Mouse (Mus musculus): ENCODE results near the gene Lmtk3. TPM values are rescaled to one million over a fixed set of nuclear protein-coding genes. Genes with fewer than 3 reads are reported as not detected.

Lmtk3 gene
- polyA plus RNA-seq, 1 experiment from 2014 or later = 10.2 TPM

DNA sequence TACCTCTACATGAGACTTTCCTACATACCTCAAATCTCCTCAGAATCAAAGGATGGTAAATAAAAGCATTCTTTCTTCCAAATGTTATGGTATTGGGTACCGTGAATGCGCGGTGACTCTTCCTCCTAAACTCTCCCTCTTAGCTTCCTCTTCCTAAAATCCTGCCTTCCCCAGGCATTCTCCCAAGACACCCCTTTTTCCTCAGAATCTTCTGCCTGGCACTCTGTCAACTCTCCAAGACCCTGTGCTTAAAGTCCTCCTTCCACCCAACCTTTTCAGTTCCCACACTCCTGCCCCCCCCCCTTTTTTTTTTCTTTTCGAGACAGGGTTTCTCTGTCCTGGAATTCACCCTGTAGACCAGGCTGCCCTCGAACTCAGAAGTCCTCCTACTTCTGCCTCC is 31.3 kb downstream of the Lmtk3 start:
- ATAC-seq (ENCODE audit: low FRiP score) = no peak
- peak overlapping the region; percentile 22; the same call in 1 of the 2 replicates for H3K9ac ChIP-seq

DNA sequence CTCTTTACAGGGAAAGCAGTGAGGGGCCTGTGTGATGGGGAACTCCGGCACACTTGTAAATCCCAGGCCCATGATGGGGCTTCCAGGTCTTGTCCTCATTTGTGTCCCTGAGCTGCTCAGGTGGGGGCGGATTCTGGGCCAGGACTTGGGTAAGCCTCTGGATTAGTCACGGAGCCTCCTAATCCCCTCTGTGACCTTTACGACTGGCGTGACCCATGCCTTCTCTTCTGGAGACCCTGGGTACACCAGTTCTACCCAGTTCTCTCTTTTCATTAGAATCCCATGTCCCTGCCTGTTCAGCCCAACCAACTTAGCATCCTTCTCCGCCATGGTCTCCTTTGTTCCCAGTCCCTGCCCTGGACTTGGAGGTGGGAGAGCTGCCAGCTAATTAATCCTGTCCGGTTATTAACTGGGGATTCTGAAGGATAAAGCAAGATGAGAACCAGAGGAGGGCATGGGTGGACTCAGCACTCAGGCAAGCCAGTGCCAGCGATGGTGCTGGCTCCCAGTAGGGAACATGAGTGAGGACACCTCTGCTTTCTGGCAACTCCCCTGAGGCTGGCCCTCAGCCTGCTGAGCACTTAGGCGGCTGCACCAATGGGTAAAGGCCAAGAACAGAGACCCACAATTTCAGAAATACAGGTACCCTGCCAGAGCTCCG is 31.9 kb downstream of the Lmtk3 start:
- Histone ChIP-seq H3K27me3 (peaks cover 16% of the 10 kb centered on the region), H3K4me3 (replicated peaks) (peak overlapping the region; percentile 95), H3K4me2 (peak overlapping the region; percentile 54), H3K27ac (peak overlapping the region; percentile 70), H3K9me3 (no peaks in the 10 kb centered on the region), H3K36me3 (replicated peaks) (peaks cover 24% of the 10 kb centered on the region), H3K4me1 (peaks cover 30% of the 10 kb centered on the region), H3K9ac (peak overlapping the region; percentile 22; the same call in 1 of the 2 replicates)
- no peak for ATAC-seq (ENCODE audit: low FRiP score)
- WGBS = 20% methylated on average over 10 of the region's 10 CpGs

More for the DNA sequence above, 31.3 kb downstream of the Lmtk3 start:
- H3K36me3 ChIP-seq (replicated peaks) = peaks cover 30% of the 10 kb centered on the region
- WGBS = 2% methylated on average over 5 of the region's 5 CpGs
- peak overlapping the region; percentile 54 for H3K4me2 ChIP-seq
- peaks cover 12% of the 10 kb centered on the region for H3K27me3 ChIP-seq
- peak overlapping the region; percentile 95 for H3K4me3 ChIP-seq (replicated peaks)
- H3K4me1 ChIP-seq = peaks cover 30% of the 10 kb centered on the region
- H3K27ac ChIP-seq = peak overlapping the region; percentile 70
- no peaks in the 10 kb centered on the region for H3K9me3 ChIP-seq

DNA sequence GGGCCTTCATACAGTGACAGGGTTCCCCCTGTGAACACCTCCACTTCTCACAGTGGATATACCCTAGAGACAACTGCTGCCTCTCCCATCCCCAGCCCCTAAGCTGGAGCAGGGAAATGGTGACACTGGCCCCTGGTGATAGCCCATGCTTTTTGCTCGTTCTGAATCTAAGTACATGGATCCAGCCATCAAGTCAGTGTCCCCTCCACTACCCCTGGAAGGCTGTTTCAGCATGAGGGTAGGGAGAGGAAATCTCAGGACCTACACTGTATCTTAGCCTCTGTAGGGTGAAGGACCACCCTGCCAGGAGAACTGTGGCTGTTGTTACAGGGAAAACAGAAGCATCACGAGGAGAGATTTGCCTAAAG is 32.4 kb downstream of the Lmtk3 start:
- no peaks in the 10 kb centered on the region for H3K9me3 ChIP-seq
- H3K4me3 ChIP-seq (replicated peaks) = no peak overlapping the region
- H3K27ac ChIP-seq = peak overlapping the region; percentile 70
- H3K4me2 ChIP-seq = no peak overlapping the region
- H3K4me1 ChIP-seq = peaks cover 30% of the 10 kb centered on the region
- no peak for ATAC-seq (ENCODE audit: low FRiP score)
- peaks cover 16% of the 10 kb centered on the region for H3K27me3 ChIP-seq
- H3K9ac ChIP-seq = 0 out of 2 replicates have a peak overlapping the region, but pooled peaks have one; percentile 8
- WGBS = 20% methylated on average over 2 of the region's 2 CpGs
- H3K36me3 ChIP-seq (replicated peaks) = peaks cover 19% of the 10 kb centered on the region

DNA sequence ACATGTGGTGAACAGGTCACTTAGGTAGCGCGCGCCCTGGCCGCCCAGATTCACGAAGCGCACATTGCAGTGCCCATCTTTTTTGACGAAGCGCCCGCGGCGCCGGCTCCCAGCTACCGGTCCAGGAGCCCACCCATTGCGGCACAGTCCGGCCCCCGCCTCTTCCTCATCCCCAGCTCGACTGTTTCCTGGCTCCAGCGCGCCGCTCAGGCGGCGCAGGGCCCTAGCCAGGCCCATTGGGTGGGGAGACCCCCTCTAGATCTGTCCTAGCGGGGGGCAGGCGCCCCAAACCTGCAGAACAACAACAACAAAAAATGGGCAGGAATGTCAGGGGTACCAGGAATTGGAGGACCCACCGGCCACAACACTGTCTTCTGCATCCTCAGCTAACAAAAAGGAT is 36.3 kb downstream of the Lmtk3 start:
- Histone ChIP-seq H3K27me3 (peaks cover 16% of the 10 kb centered on the region), H3K9me3 (no peaks in the 10 kb centered on the region), H3K9ac (peak overlapping the region; percentile 25; the same call in 1 of the 2 replicates), H3K4me2 (0 out of 2 replicates have a peak overlapping the region, but pooled peaks have one; percentile 8), H3K4me3 (replicated peaks) (peak overlapping the region; percentile 2; the same call in 1 of the 2 replicates), H3K4me1 (peaks cover 13% of the 10 kb centered on the region), H3K27ac (no peak overlapping the region), H3K36me3 (replicated peaks) (peaks cover 21% of the 10 kb centered on the region)
- ATAC-seq (ENCODE audit: low FRiP score) = no peak
- 8% methylated on average over 25 of the region's 25 CpGs for WGBS

DNA sequence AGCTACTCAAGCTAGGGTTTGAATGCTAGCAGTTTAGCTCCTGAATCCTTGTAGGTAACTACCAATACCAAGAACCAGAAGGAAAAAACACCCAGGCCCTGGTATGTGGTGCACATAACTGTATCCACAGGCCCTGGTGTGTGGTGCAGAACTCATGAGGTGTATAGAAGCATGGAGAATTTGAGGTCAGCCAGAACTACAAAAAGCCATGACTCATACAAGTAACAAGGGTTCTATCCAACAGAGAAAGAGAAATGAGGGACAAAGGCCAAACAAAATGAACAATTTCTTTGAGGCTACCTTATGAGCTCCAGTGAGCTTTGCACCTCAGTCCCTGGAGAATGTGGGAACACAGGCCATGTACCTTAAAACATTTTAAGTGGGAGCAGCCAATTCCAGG is 37.4 kb downstream of the Lmtk3 start:
- H3K9me3 ChIP-seq = no peaks in the 10 kb centered on the region
- no peak for ATAC-seq (ENCODE audit: low FRiP score)
- H3K27me3 ChIP-seq = peaks cover 16% of the 10 kb centered on the region
- H3K9ac ChIP-seq = no peak overlapping the region
- H3K36me3 ChIP-seq (replicated peaks) = peaks cover 31% of the 10 kb centered on the region
- no peak overlapping the region for H3K27ac ChIP-seq
- H3K4me3 ChIP-seq (replicated peaks) = no peak overlapping the region
- peaks cover 3% of the 10 kb centered on the region for H3K4me1 ChIP-seq
- no peak overlapping the region for H3K4me2 ChIP-seq

DNA sequence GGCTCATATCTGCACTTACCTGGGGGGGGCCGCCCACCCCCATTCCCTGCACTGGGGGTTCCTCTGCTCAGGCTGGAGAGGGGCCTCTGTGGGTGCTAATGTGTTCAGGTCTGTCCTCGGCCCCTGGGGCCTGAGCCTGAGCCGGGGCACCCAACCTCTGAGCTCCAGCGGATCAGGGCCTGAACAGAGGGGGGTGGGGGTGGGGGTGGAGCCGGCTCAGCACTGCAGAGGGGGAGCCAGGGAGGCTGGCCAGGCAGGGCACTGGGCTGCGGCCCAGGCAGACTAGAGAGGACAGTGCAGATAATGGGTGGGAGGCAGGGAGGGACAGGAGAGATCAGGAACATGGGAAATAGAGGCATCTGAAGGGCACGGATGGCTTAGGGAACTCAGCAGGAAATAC is 41.1 kb downstream of the Lmtk3 start, which contains the start of gene Kcnj14:
Gene Kcnj14 (minus strand): TSS at position 185 of the 400 bp plus-strand sequence.
- H3K36me3 ChIP-seq (replicated peaks) = peaks cover 67% of the 10 kb centered on the region

DNA sequence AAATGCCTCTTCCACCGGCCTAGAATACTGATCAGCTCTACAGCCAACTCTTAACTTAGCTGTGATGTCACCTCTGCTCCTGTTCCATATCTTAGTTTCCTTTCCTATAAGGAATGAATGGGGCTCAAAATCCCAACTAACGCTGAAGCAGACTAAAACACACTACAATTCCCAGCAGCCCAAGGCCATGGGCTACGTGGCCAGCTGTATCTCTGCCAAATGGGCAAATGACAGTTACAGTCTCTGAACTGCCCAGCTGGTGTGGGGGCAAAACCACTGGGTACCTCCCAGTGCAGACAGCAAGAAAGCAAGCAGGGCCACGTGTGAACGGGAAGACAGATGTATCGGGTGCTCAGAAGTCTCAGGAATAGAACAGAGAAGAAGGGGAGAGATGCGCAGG is 43.1 kb downstream of the Lmtk3 start:
- peaks cover 7% of the 10 kb centered on the region for H3K27me3 ChIP-seq
- no peak overlapping the region for H3K27ac ChIP-seq
- peaks cover 67% of the 10 kb centered on the region for H3K36me3 ChIP-seq (replicated peaks)
- no peak overlapping the region for H3K4me2 ChIP-seq
- H3K9ac ChIP-seq = no peak overlapping the region
- peaks cover 14% of the 10 kb centered on the region for H3K4me1 ChIP-seq
- no peak for ATAC-seq (ENCODE audit: low FRiP score)
- 94% methylated on average over 7 of the region's 7 CpGs for WGBS
- H3K9me3 ChIP-seq = no peaks in the 10 kb centered on the region
- no peak overlapping the region for H3K4me3 ChIP-seq (replicated peaks)

More for the DNA sequence above, 41.1 kb downstream of the Lmtk3 start, which contains the start of gene Kcnj14:
- Histone ChIP-seq H3K4me3 (replicated peaks) (no peak within 1 kb of the TSS), H3K9ac (no peak within 1 kb of the TSS), H3K27ac (no peak within 1 kb of the TSS), H3K4me2 (no peak within 1 kb of the TSS), H3K9me3 (no peaks in the 10 kb centered on the region), H3K27me3 (peaks cover 5% of the 10 kb centered on the region), H3K4me1 (peaks cover 2% of the 10 kb centered on the region)
- ATAC-seq (ENCODE audit: low FRiP score) = no peak
- 74% methylated on average over 7 of the region's 7 CpGs for WGBS

DNA sequence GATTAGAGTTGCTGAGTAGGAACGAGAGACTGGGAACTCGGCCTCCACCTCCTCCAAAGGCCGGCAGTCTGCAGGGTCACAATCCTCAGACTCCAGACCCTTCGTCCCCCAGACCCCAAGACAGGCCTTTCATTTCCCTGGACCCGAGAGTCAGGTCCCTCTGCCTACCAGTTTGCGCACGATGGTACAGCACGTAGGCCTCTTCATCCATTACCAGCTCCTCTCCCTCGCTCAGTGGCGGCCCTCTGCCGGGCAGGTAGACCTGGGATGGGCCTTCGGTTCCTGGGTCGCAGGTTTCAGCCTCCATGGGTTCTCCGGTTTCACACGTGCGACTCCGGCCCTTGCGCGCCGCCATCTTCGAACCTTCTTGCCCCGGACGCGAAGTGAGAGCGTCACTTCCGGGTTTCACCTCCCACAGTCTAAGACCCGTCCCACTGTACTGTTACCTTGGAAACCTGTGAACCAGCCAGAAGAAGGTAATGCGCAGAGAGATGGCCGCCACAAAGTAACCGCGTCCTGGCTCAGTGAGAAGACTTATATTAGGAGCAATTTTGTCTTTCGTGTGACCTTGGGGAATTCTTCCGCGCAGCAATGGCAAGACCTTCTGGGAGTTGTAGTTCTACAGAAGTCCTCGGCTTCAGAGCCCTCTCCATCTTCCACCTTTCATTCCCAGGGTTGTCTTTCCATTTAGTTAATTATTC is 47.0 kb downstream of the Lmtk3 start, which contains the start of gene Grwd1:
Gene Grwd1 (minus strand): TSS at position 518 of the 701 bp plus-strand sequence.
- Histone ChIP-seq H3K9ac (peak within 1 kb of the TSS; percentile 52), H3K4me3 (replicated peaks) (peak within 1 kb of the TSS; percentile 60), H3K4me2 (peak within 1 kb of the TSS; percentile 91), H3K36me3 (replicated peaks) (peaks cover 39% of the 10 kb centered on the region), H3K4me1 (peaks cover 28% of the 10 kb centered on the region), H3K27me3 (peaks cover 47% of the 10 kb centered on the region), H3K9me3 (no peaks in the 10 kb centered on the region), H3K27ac (peak within 1 kb of the TSS; percentile 73; the same call in 1 of the 2 replicates)
- peak; percentile 92 for ATAC-seq (ENCODE audit: low FRiP score)
- WGBS = 1% methylated on average over 35 of the region's 35 CpGs

DNA sequence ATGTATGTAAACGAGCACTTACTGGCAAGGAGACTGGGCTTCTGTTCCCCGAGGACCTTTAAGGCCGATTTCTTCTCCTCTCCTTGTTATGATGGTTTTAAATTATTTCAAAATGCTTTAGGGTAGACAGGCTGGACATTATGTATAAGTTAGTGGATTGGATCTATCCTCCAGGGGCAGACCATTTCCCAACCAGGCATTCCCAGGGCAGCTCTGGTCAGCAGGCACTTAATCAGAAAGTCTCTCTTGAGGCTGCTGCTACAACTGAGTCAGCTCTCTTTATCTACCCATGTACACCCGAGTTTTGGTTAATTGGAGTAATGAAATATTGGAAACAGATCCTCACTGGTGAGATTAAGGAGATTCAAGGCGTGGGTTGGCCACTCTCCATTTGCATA is 47.6 kb downstream of the Lmtk3 start:
- H3K4me3 ChIP-seq (replicated peaks) = peak overlapping the region; percentile 60
- peaks cover 51% of the 10 kb centered on the region for H3K27me3 ChIP-seq
- 25% methylated on average over 5 of the region's 5 CpGs for WGBS
- H3K9ac ChIP-seq = peak overlapping the region; percentile 52
- peak; percentile 42 for ATAC-seq (ENCODE audit: low FRiP score)
- H3K4me1 ChIP-seq = peaks cover 28% of the 10 kb centered on the region
- peak overlapping the region; percentile 91 for H3K4me2 ChIP-seq
- peaks cover 34% of the 10 kb centered on the region for H3K36me3 ChIP-seq (replicated peaks)
- no peaks in the 10 kb centered on the region for H3K9me3 ChIP-seq
- peak overlapping the region; percentile 73; the same call in 1 of the 2 replicates for H3K27ac ChIP-seq

DNA sequence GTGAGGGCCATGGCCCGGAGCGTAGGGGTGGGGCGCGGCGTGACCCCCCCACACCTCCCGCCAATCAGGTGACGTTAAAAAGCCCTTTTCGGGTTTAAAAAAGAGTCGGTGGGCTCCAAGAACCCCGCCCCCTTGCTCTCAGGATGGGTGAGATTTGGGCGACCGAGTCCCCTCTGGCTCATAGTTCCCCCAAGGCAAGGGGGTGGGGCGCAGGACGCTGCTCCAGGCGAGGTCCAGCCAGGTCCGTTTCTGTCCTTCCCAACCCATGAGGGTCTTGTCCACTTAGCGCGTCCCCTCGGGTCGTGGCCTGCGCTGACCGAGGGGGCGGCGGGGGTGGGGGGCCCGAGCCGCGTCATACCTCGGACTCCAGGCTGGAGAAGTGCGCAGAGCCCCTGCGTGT is 48.9 kb downstream of the Lmtk3 start:
- peak overlapping the region; percentile 49 for H3K4me2 ChIP-seq
- H3K9ac ChIP-seq = no peak overlapping the region
- no peaks in the 10 kb centered on the region for H3K9me3 ChIP-seq
- peaks cover 28% of the 10 kb centered on the region for H3K4me1 ChIP-seq
- WGBS = 6% methylated on average over 29 of the region's 30 CpGs
- no peak overlapping the region for H3K27ac ChIP-seq
- H3K36me3 ChIP-seq (replicated peaks) = peaks cover 21% of the 10 kb centered on the region
- H3K4me3 ChIP-seq (replicated peaks) = peak overlapping the region; percentile 36
- peaks cover 61% of the 10 kb centered on the region for H3K27me3 ChIP-seq
- ATAC-seq (ENCODE audit: low FRiP score) = no peak

DNA sequence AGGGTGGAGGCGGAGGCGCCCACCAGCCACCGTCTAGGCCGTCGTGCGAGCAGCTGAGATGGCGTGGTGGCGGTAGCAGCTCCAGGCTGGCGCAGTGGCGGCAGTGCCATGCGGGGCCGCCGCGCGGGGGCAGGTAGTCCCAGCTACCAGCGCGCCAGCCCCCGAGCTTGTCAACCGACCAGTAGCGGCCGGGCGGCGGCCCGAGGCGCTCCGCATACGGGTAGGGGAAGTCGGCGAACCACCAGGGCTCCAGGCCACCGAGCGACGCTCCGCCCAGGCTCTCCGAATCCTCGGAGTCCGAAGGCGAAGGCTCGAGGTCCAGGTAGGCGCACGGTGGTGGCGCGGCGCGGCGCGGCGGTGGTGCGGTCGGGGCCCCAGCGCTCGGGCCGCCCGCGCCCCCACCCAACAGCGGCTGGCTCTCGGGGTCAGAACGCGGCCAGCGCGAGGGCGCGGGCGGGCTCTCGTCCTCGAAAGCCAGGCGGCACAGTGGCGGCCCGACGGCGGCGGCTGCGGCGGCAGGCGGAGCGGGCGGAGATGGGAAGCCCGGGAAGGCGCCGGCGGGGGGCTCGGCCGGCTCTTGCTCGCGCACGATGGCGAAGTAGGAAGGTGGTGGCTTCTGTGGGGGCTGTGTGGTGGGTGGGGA is 49.7 kb downstream of the Lmtk3 start:
- Histone ChIP-seq H3K9ac (0 out of 2 replicates have a peak overlapping the region, but pooled peaks have one; percentile 17), H3K36me3 (replicated peaks) (peaks cover 12% of the 10 kb centered on the region), H3K4me2 (peak overlapping the region; percentile 49), H3K27me3 (peaks cover 67% of the 10 kb centered on the region), H3K9me3 (no peaks in the 10 kb centered on the region), H3K4me1 (peaks cover 28% of the 10 kb centered on the region), H3K27ac (no peak overlapping the region), H3K4me3 (replicated peaks) (peak overlapping the region; percentile 36)
- 2% methylated on average over 59 of the region's 86 CpGs for WGBS
- no peak for ATAC-seq (ENCODE audit: low FRiP score)

DNA sequence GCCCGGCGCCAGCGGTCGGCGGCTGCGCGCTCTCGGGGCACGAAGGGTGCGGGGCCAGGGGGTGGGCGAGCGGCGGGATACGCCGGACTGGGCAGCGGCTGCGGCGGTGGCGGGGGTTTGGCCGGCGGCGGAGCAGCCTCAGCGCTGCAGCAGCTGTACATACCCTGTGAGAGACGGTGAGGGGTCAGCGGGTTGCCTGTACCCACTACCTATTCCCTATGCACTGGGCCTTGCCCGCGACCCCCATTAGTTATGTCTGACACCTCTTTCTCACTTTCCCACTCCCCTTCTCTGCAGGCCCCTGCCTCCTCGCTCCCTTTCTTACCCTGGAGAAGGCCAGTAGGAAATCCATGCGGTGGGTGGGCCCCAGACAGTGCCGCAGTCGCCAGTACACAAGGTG is 50.4 kb downstream of the Lmtk3 start:
- H3K4me1 ChIP-seq = peaks cover 28% of the 10 kb centered on the region
- H3K27ac ChIP-seq = no peak overlapping the region
- no peak for ATAC-seq (ENCODE audit: low FRiP score)
- peak overlapping the region; percentile 49 for H3K4me2 ChIP-seq
- 3% methylated on average over 29 of the region's 31 CpGs for WGBS
- no peaks in the 10 kb centered on the region for H3K9me3 ChIP-seq
- H3K4me3 ChIP-seq (replicated peaks) = peak overlapping the region; percentile 36
- peaks cover 67% of the 10 kb centered on the region for H3K27me3 ChIP-seq
- H3K36me3 ChIP-seq (replicated peaks) = peaks cover 6% of the 10 kb centered on the region; the same call in 1 of the 2 replicates
- H3K9ac ChIP-seq = 0 out of 2 replicates have a peak overlapping the region, but pooled peaks have one; percentile 17

Data from forebrain, embryonic 12.5 days (tissue).